Mouse (Mus musculus) liver, embryonic 16.5 days (tissue): ENCODE data around the gene Asb17. TPM values are rescaled to one million over a fixed set of nuclear protein-coding genes. Genes with fewer than 3 reads are reported as not detected.
A peak's percentile ranks its signal among the peaks of the same experiment; 100 is the strongest.

Source experiments
- ATAC-seq: fragments of 200-750 bp; cut with Nextera tagmentation; 2 replicates; pipeline ENCODE4 v1.8.0; 2017; ENCODE audit warnings: low read depth, mild to moderate bottlenecking, moderate number of reproducible peaks, moderate library complexity
- H3K27ac ChIP-seq: fragments of 300-500 bp; sonication (generic); 2 replicates; pipeline ENCODE4 v1.5.1; 2014; ENCODE audit warnings: mild to moderate bottlenecking, low read length
- H3K27me3 ChIP-seq: fragments of 300-500 bp; sonication (generic); 2 replicates; pipeline ENCODE4 v1.6.1; 2014; ENCODE audit warnings: low read depth, low read length, mixed read lengths; ENCODE audit not compliant: control insufficient read depth, insufficient read depth
- H3K36me3 ChIP-seq: fragments of 300-500 bp; sonication (generic); 2 replicates; pipeline ENCODE4 v1.6.1; 2014; ENCODE audit warnings: mild to moderate bottlenecking; ENCODE audit not compliant: control insufficient read depth, insufficient read depth
- H3K4me1 ChIP-seq: fragments of 300-500 bp; sonication (generic); 2 replicates; pipeline ENCODE4 v1.6.1; 2014; ENCODE audit warnings: low read depth, low read length, mixed read lengths; ENCODE audit not compliant: control insufficient read depth
- H3K4me2 ChIP-seq: fragments of 300-500 bp; sonication (generic); 2 replicates; pipeline ENCODE4 v1.6.1; 2014; ENCODE audit warnings: low read depth, low read length, mixed read lengths
- H3K4me3 ChIP-seq: fragments of 300-500 bp; sonication (generic); 2 replicates; pipeline ENCODE4 v1.5.1; 2014; ENCODE audit warnings: low read depth, mild to moderate bottlenecking, low read length
- H3K9ac ChIP-seq: fragments of 300-500 bp; sonication (generic); 2 replicates; pipeline ENCODE4 v1.6.1; 2014; ENCODE audit warnings: low read depth, low read length
- H3K9me3 ChIP-seq: fragments of 300-500 bp; sonication (generic); replicated peaks from 2 replicates; pipeline ENCODE4 v1.6.1; 2016; ENCODE audit warnings: low read length; ENCODE audit not compliant: control insufficient read depth
- WGBS: fragments of 180-500 bp; shearing (Covaris S2); extraction: QIAGEN DNeasy Blood & Tissue Kit; methylation state at CpG from one replicate; pipeline ENCODE4 v1.1.7; 2014; ENCODE audit not compliant: insufficient replicate concordance; 5-methylcytosine and 5-hydroxymethylcytosine counted together
- polyA plus RNA-seq: library from polyadenylated mRNA; unstranded; fragments of >200 nt; fragmentation: Nextera tagmentation; extraction: Ambion mirVana; gene quantifications from 2 replicates; pipeline ENCODE4 v1.2.1, GENCODE M21; 2015

The Asb17 gene
- polyA plus RNA-seq, 1 experiment from 2014 or later = 2.2 TPM

DNA sequence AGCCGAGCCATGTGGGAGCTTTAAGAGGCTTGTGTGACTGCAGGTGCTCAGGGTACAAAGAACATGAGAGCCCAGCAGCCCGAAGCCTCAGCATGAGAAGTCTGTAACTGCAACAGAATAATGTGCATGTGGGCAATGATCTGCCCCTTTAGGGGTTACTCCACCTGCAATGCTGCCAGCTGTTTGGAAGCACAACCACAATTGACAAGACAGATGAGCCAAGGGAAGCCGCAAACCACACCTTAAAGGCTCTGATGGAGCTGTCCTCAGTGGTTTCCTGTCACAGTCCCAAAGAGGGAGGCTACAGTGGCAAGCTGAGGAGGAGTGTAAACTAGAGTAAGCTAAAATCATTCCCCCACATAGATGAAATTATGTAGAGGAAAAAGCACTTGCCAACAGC lies 51.4 kb downstream of the Asb17 start:
- Histone ChIP-seq H3K36me3 (no peaks in the 10 kb centered on the region), H3K9ac (no peak overlapping the region), H3K27ac (no peak overlapping the region), H3K27me3 (no peaks in the 10 kb centered on the region), H3K4me1 (no peaks in the 10 kb centered on the region; the same call in 1 of the 2 replicates), H3K4me2 (no peak overlapping the region), H3K9me3 (no peaks in the 10 kb centered on the region), H3K4me3 (no peak overlapping the region)
- no peak for ATAC-seq
- 34% methylated on average over 3 of the region's 3 CpGs for WGBS

DNA sequence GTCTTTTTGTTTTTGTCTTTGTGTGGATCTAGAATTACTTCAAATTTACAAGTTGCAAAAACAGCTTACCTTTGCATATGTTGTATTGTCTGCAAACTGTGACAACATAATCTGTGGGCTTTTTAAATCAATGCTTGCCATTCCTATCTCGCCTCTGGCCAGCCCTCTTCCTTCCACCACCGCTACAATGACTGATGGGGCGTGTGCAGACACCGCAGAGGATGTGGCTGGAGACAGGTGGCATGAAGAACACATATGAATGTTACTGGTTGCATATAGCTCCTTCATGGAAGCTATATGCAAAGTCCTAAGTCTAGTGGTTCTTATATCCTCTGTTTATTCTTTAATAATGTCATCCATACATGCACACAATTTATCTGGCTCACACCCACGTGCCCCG lies 53.2 kb downstream of the Asb17 start:
- H3K4me2 ChIP-seq = no peak overlapping the region
- no peaks in the 10 kb centered on the region for H3K27me3 ChIP-seq
- H3K27ac ChIP-seq = no peak overlapping the region
- 13% methylated on average over 6 of the region's 6 CpGs for WGBS
- no peaks in the 10 kb centered on the region for H3K9me3 ChIP-seq
- no peaks in the 10 kb centered on the region for H3K36me3 ChIP-seq
- no peak overlapping the region for H3K4me3 ChIP-seq
- no peak for ATAC-seq
- peaks cover 5% of the 10 kb centered on the region for H3K4me1 ChIP-seq
- H3K9ac ChIP-seq = no peak overlapping the region

DNA sequence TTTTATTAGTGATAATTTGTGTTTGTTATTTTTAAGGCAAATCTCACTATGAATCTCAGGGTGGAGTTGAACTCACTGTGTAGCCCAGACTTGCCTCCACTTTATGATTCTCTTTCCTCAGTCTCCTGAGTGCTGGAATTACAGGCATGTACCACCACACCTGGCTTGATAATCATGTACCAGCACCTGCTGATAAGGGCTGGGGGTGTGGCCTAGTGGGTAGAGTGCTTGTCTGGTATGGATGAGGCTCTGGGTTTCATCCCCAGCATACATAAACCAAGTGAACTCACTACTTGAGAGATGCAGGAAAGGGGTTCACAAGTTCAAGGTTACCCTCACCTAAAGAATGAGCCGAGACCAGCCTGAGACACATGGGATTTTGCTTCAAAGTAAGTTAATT lies 57.9 kb downstream of the Asb17 start:
- peaks cover 5% of the 10 kb centered on the region for H3K4me1 ChIP-seq
- H3K36me3 ChIP-seq = peaks cover 34% of the 10 kb centered on the region
- H3K27me3 ChIP-seq = no peaks in the 10 kb centered on the region
- WGBS = 71% methylated on average over 1 of the region's 1 CpGs
- no peak overlapping the region for H3K4me2 ChIP-seq
- H3K27ac ChIP-seq = no peak overlapping the region
- no peaks in the 10 kb centered on the region for H3K9me3 ChIP-seq
- peak; percentile 54 for ATAC-seq
- H3K9ac ChIP-seq = no peak overlapping the region
- no peak overlapping the region for H3K4me3 ChIP-seq

DNA sequence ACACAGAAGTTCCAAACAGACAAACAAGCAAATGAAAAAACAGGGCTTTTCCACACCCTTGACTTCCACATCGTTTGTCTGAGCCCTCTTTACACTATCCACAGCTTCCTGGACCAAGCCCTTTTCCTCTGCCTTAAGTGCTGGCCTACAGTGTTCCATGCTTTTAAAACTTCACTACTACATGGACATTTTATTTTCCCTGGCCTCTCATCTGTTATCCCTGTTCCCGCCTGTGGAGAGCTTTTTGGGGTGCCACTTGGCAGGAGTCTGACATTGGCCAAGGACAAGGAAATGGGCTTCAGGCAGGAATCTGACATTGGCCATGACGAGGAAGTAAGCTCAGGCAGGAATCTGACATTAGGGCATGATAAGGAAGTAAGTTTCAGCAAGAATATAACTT lies 58.6 kb downstream of the Asb17 start:
- no peak overlapping the region for H3K4me3 ChIP-seq
- ATAC-seq = no peak
- H3K9me3 ChIP-seq = no peaks in the 10 kb centered on the region
- no peak overlapping the region for H3K9ac ChIP-seq
- peaks cover 5% of the 10 kb centered on the region for H3K4me1 ChIP-seq
- no peak overlapping the region for H3K27ac ChIP-seq
- no peaks in the 10 kb centered on the region for H3K27me3 ChIP-seq
- WGBS = 26% methylated on average over 3 of the region's 3 CpGs
- H3K36me3 ChIP-seq = peaks cover 41% of the 10 kb centered on the region
- no peak overlapping the region for H3K4me2 ChIP-seq

DNA sequence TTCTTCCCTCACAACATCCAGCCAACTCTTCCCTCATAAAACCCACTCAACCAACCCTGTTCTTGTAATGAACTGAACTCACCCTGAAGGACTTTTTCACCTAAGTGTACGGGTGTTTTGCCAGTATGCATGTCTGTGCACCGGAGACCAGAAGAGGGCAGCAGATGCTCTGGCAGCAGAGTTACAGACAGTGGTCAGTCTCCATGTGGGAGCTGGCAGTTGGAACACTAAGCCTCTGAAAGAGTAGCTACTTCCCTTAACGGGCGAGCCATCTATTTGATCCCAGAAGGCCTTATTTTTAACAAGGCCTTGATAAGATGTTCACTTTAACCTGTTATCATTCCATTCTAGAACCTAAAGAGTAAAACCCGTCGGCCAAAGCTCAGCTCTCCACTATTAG lies 60.6 kb downstream of the Asb17 start:
- Histone ChIP-seq H3K4me3 (no peak overlapping the region), H3K27me3 (no peaks in the 10 kb centered on the region), H3K9ac (no peak overlapping the region), H3K4me2 (no peak overlapping the region), H3K9me3 (no peaks in the 10 kb centered on the region), H3K27ac (no peak overlapping the region), H3K36me3 (peaks cover 61% of the 10 kb centered on the region), H3K4me1 (peaks cover 23% of the 10 kb centered on the region)
- ATAC-seq = peak; percentile 54
- 46% methylated on average over 6 of the region's 6 CpGs for WGBS

Other genes starting within 250 kb of the Asb17 start
- 10.5 and 12.0 TPM in 2 replicates for gene St6galnac3, start 119.0 kb upstream of the Asb17 start, polyA plus RNA-seq
- gene Msh4, start 61.9 kb downstream of the Asb17 start, polyA plus RNA-seq = 0.04 TPM in 1 of 2 replicates, not detected in the other
- gene Rabggtb, start 68.8 kb downstream of the Asb17 start, polyA plus RNA-seq = 29.1 and 35.8 TPM in 2 replicates
- 133 and 157 TPM in 2 replicates for gene Acadm, start 100.4 kb downstream of the Asb17 start, polyA plus RNA-seq
- 0.18 and 0.22 TPM in 2 replicates for gene Slc44a5, start 129.2 kb downstream of the Asb17 start, polyA plus RNA-seq